Mouse (Mus musculus) heart, adult 2 months (tissue): ENCODE measurements around the gene Cmtm3.

Source experiments
- CTCF ChIP-seq: fragments of 200-600 bp; IDR thresholded peaks from 2 replicates; pipeline ENCODE4 v1.8.1; 2022; ENCODE audit warnings: antibody characterized with exemption, mild to moderate bottlenecking, moderate library complexity
- EP300 ChIP-seq: fragments of 200-500 bp; IDR thresholded peaks from 2 replicates; pipeline ENCODE4 v1.6.1; 2011; ENCODE audit warnings: low read depth, low read length, control low read depth; ENCODE audit not compliant: insufficient read depth

- no peak for TF ChIP-seq CTCF
- no peak for TF ChIP-seq EP300
Observed at GRCm38 (mm10) chr8:104380269-104380668, 41.1 kb downstream of the Cmtm3 start.
